Mouse (Mus musculus): ENCODE results near the gene Kiss1. TPM values are rescaled to one million over a fixed set of nuclear protein-coding genes. Genes with fewer than 3 reads are reported as not detected.

The Kiss1 gene
- polyA plus RNA-seq, 1 experiment from 2014 or later: not detected

DNA sequence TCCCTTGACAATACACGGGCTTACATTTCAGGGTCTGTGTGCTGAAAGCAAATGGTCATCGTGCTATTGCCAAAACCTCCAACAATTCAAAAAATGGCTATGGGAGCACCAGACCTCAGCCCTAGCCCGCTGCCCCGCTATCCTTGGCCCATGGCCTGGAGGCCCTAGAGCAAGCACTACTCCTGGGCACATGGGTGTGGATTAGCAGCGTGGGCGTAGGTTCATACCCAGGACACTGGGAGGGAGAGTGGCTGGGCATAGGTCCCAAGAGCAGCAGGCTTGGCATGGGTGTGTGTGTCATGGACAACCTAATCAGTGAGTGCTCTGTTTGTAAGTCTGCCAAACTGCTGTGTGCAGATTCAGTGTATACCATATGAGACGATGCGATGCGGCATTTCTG, 25.3 kb upstream of the Kiss1 start:
- 68% methylated on average over 9 of the region's 9 CpGs for WGBS
- H3K27ac ChIP-seq: no peak overlapping the region
- H3K27me3 ChIP-seq: peaks cover 16% of the 10 kb centered on the region

GRCm38 (mm10) chr1:133298816-133299215, 22.9 kb upstream of the Kiss1 start:
- ATAC-seq (ENCODE audit: insufficient number of reproducible peaks, low FRiP score, low TSS enrichment, low read depth): no peak
- 37% methylated on average over 14 of the region's 14 CpGs for WGBS
- H3K4me1 ChIP-seq: peaks cover 28% of the 10 kb centered on the region
- no peak overlapping the region for H3K27ac ChIP-seq
- H3K4me3 ChIP-seq: no peak overlapping the region
- H3K27me3 ChIP-seq: peaks cover 16% of the 10 kb centered on the region
- H3K36me3 ChIP-seq: no peaks in the 10 kb centered on the region
- H3K4me2 ChIP-seq: no peak overlapping the region; the same call in 1 of the 2 replicates
- no peaks in the 10 kb centered on the region for H3K9me3 ChIP-seq
- H3K9ac ChIP-seq: no peak overlapping the region

More for the DNA sequence above, 25.3 kb upstream of the Kiss1 start:
- Histone ChIP-seq H3K4me1 (peaks cover 19% of the 10 kb centered on the region), H3K9ac (no peak overlapping the region), H3K4me2 (no peak overlapping the region), H3K9me3 (no peaks in the 10 kb centered on the region), H3K36me3 (no peaks in the 10 kb centered on the region), H3K4me3 (no peak overlapping the region)
- ATAC-seq (ENCODE audit: insufficient number of reproducible peaks, low FRiP score, low TSS enrichment, low read depth): no peak

GRCm38 (mm10) chr1:133302540-133302939, 19.1 kb upstream of the Kiss1 start:
- Histone ChIP-seq H3K36me3 (no peaks in the 10 kb centered on the region), H3K9me3 (no peaks in the 10 kb centered on the region), H3K4me3 (no peak overlapping the region), H3K27ac (no peak overlapping the region), H3K4me1 (peaks cover 20% of the 10 kb centered on the region), H3K4me2 (no peak overlapping the region), H3K9ac (no peak overlapping the region), H3K27me3 (peaks cover 16% of the 10 kb centered on the region)
- WGBS: 22% methylated on average over 3 of the region's 3 CpGs
- ATAC-seq (ENCODE audit: insufficient number of reproducible peaks, low FRiP score, low TSS enrichment, low read depth): no peak

DNA sequence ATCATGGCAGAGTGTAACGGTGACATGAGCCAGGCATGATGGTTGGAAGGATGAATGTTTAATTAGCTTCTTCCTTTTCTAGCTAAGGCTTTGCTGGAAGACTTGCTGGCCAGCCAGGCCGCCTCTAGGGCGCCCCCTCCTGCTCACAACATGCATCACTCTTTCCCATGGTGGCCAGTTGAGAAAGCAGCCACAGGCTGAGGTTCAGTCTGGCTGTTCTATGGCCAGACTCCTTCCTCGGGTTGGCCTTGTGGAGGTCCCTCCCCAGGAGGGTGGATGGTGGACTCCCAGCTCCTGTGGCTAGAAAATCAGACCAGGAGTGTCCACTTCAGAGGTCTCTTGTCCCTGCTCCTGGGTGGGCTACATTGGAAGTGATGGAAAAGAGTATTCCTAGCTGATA, 14.8 kb upstream of the Kiss1 start:
- 8% methylated on average over 4 of the region's 4 CpGs for WGBS
- Histone ChIP-seq H3K27me3 (no peaks in the 10 kb centered on the region), H3K9ac (no peak overlapping the region), H3K27ac (no peak overlapping the region), H3K9me3 (no peaks in the 10 kb centered on the region), H3K4me3 (no peak overlapping the region), H3K4me2 (no peak overlapping the region), H3K36me3 (no peaks in the 10 kb centered on the region), H3K4me1 (peaks cover 9% of the 10 kb centered on the region)
- no peak for ATAC-seq (ENCODE audit: insufficient number of reproducible peaks, low FRiP score, low TSS enrichment, low read depth)

DNA sequence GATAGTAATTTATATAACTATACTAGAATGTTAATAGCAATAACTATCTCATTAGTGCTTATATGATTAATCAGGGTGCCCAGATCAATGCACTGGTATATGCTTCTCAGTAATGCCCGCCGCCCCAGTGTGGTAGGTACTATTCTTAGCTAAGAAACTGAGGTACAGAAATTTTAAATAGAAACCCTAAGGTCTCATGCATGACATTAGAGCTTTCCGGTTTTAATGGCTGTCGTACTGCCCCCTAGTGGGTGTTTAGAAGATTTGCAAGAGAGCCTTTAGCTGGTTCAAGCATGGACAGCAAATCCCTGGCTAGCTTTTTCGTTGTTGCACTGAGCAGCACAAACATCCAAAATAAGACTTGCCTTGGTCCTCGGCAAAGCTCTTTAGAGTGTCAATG, 14.4 kb upstream of the Kiss1 start:
- Histone ChIP-seq H3K9ac (no peak overlapping the region), H3K9me3 (no peaks in the 10 kb centered on the region), H3K27ac (no peak overlapping the region), H3K36me3 (no peaks in the 10 kb centered on the region), H3K4me1 (peaks cover 8% of the 10 kb centered on the region), H3K27me3 (no peaks in the 10 kb centered on the region), H3K4me3 (no peak overlapping the region), H3K4me2 (no peak overlapping the region)
- 16% methylated on average over 6 of the region's 6 CpGs for WGBS
- no peak for ATAC-seq (ENCODE audit: insufficient number of reproducible peaks, low FRiP score, low TSS enrichment, low read depth)

- Histone ChIP-seq H3K9me3 (no peaks in the 10 kb centered on the region), H3K4me3 (no peak within 1 kb of the TSS), H3K27ac (no peak within 1 kb of the TSS), H3K4me2 (no peak within 1 kb of the TSS), H3K27me3 (no peaks in the 10 kb centered on the region), H3K4me1 (peaks cover 4% of the 10 kb centered on the region), H3K9ac (no peak within 1 kb of the TSS), H3K36me3 (no peaks in the 10 kb centered on the region)
- 53% methylated on average over 14 of the region's 14 CpGs for WGBS
- no peak for ATAC-seq (ENCODE audit: insufficient number of reproducible peaks, low FRiP score, low TSS enrichment, low read depth)
Observed at GRCm38 (mm10) chr1:133309652-133310267, 11.9 kb upstream of the Kiss1 start, which contains the start of gene Golt1a. Gene Golt1a (plus strand): TSS chr1:133309800.

DNA sequence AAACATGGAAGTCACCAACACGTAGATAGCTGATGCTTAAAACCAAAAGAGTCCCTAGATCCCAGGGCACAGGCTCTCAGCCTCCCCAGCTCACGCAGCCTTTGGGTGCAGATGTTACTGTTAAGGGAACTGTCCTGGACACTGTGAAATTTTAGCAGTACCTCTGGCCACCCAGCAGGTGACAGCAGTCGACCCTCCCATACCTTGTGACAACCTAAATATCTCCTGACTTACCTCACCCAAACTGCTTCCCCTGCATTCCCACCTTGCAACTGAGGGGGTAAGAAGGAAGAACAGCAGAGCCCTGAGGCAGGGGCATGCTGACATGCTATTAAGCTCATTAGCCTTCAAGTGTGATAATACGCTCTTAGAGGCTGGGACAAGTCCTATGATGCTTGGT, 10.4 kb upstream of the Kiss1 start:
- H3K4me1 ChIP-seq: peaks cover 4% of the 10 kb centered on the region
- WGBS: 50% methylated on average over 4 of the region's 4 CpGs
- ATAC-seq (ENCODE audit: insufficient number of reproducible peaks, low FRiP score, low TSS enrichment, low read depth): no peak
- H3K4me2 ChIP-seq: no peak overlapping the region
- no peaks in the 10 kb centered on the region for H3K36me3 ChIP-seq
- H3K27ac ChIP-seq: no peak overlapping the region
- no peak overlapping the region for H3K4me3 ChIP-seq
- no peak overlapping the region for H3K9ac ChIP-seq
- no peaks in the 10 kb centered on the region for H3K9me3 ChIP-seq
- no peaks in the 10 kb centered on the region for H3K27me3 ChIP-seq

DNA sequence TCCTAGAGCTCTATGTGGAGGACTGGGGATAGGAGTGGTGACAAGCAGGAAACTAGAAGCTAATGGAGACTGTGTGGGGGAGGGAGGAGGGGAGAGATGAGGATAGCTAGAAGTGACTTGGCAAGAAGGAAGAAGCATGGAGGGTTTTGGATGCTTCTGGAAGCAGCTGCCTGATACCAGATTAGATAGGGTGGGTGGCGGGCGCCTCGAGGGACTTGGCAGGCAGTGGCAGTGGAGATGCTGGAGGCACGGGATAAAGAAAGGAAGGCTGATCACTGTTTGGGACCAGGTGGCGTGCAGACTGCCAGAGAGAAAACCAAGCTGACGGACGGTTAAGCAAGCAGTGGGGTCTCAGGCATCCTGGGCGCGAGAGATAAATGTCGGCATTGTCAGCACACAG, 9.7 kb upstream of the Kiss1 start:
- H3K9ac ChIP-seq: no peak overlapping the region
- no peak overlapping the region for H3K4me3 ChIP-seq
- peaks cover 4% of the 10 kb centered on the region for H3K4me1 ChIP-seq
- no peak overlapping the region for H3K4me2 ChIP-seq
- WGBS: 35% methylated on average over 10 of the region's 10 CpGs
- H3K36me3 ChIP-seq: no peaks in the 10 kb centered on the region
- no peaks in the 10 kb centered on the region for H3K27me3 ChIP-seq
- no peaks in the 10 kb centered on the region for H3K9me3 ChIP-seq
- no peak overlapping the region for H3K27ac ChIP-seq
- ATAC-seq (ENCODE audit: insufficient number of reproducible peaks, low FRiP score, low TSS enrichment, low read depth): no peak

DNA sequence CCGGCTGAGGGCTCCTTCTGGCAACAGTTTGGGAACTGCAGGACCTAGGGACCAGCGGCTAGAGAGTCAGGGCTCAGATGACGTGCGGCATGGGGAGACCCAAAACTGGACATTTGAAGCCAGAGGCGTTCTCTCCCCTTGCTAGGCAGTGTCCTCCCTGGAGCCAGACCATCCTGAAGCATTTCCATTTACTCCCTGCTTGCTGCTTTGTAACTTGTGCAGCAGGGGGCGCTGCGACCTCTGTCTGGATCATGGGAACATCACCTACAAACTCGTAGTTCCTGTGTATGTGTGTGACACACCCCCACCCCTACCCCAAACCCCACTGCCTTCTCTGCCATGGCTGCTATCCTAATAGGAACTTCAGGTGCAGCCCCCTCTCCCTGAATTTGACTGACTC, 7.3 kb upstream of the Kiss1 start:
- Histone ChIP-seq H3K4me2 (no peak overlapping the region), H3K4me1 (peaks cover 4% of the 10 kb centered on the region), H3K27ac (no peak overlapping the region), H3K36me3 (no peaks in the 10 kb centered on the region), H3K9me3 (no peaks in the 10 kb centered on the region), H3K4me3 (no peak overlapping the region), H3K9ac (no peak overlapping the region), H3K27me3 (no peaks in the 10 kb centered on the region)
- WGBS: 22% methylated on average over 8 of the region's 8 CpGs
- ATAC-seq (ENCODE audit: insufficient number of reproducible peaks, low FRiP score, low TSS enrichment, low read depth): no peak

GRCm38 (mm10) chr1:133315775-133316174, 5.9 kb upstream of the Kiss1 start:
- Histone ChIP-seq H3K4me1 (peaks cover 4% of the 10 kb centered on the region), H3K4me2 (no peak overlapping the region), H3K9me3 (no peaks in the 10 kb centered on the region), H3K27ac (no peak overlapping the region), H3K9ac (no peak overlapping the region), H3K4me3 (no peak overlapping the region), H3K27me3 (no peaks in the 10 kb centered on the region), H3K36me3 (no peaks in the 10 kb centered on the region)
- 78% methylated on average over 6 of the region's 6 CpGs for WGBS
- no peak for ATAC-seq (ENCODE audit: insufficient number of reproducible peaks, low FRiP score, low TSS enrichment, low read depth)

- Histone ChIP-seq H3K27me3 (no peaks in the 10 kb centered on the region), H3K9me3 (no peaks in the 10 kb centered on the region), H3K9ac (no peak overlapping the region), H3K4me2 (no peak overlapping the region), H3K36me3 (no peaks in the 10 kb centered on the region), H3K4me3 (no peak overlapping the region), H3K27ac (no peak overlapping the region), H3K4me1 (peaks cover 7% of the 10 kb centered on the region)
- no peak for ATAC-seq (ENCODE audit: insufficient number of reproducible peaks, low FRiP score, low TSS enrichment, low read depth)
- WGBS: 78% methylated on average over 4 of the region's 4 CpGs
Observed at GRCm38 (mm10) chr1:133316577-133316976, 5.1 kb upstream of the Kiss1 start.

DNA sequence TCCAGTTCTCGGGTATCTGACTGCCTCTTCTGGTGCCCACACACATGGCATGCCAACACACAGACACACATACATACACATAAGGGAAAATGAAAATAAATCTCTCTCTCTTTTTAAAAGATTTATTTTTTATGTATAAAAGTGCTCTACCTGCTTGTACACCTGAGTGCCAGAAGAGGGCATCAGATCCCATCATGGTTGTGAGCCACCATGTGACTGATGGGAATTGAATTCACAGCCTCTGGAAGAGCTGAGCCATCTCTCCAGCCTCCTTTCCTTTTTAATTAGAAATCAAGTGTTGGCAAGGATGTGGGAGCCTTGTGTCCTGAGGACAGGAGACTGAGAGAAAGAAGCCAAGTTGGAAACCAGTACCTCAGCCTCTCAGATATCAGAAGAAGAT, 4.5 kb upstream of the Kiss1 start:
- Histone ChIP-seq H3K27me3 (no peaks in the 10 kb centered on the region), H3K9me3 (no peaks in the 10 kb centered on the region), H3K9ac (no peak overlapping the region), H3K4me1 (peaks cover 4% of the 10 kb centered on the region; the same call in 1 of the 2 replicates), H3K4me3 (no peak overlapping the region), H3K36me3 (no peaks in the 10 kb centered on the region), H3K4me2 (no peak overlapping the region), H3K27ac (no peak overlapping the region)
- 69% methylated on average over 1 of the region's 1 CpGs for WGBS
- no peak for ATAC-seq (ENCODE audit: insufficient number of reproducible peaks, low FRiP score, low TSS enrichment, low read depth)

DNA sequence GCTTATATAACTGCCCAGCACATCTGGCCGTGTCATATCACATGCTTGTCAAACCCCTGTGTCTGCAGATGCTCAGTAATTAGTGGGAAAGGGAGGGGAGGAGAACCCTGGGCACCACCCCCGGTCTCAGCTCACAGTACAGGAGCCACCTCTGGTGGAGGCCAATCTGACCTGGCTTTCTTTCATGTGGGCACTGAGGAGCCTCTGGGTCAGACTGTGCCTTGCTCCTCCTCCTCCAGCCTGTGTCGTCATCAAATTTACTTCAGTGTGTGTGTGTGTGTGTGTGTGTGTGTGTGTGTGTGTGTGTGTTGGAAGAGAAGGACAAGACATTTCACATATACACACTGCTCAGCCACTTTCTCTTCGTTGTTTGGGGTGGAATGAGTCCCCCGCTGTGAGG, 1.7 kb downstream of the Kiss1 start:
- peaks cover 6% of the 10 kb centered on the region for H3K27me3 ChIP-seq
- 41% methylated on average over 5 of the region's 5 CpGs for WGBS
- H3K4me3 ChIP-seq: no peak overlapping the region
- H3K9ac ChIP-seq: no peak overlapping the region
- H3K9me3 ChIP-seq: no peaks in the 10 kb centered on the region
- no peaks in the 10 kb centered on the region for H3K36me3 ChIP-seq
- H3K4me2 ChIP-seq: no peak overlapping the region
- H3K27ac ChIP-seq: no peak overlapping the region
- ATAC-seq (ENCODE audit: insufficient number of reproducible peaks, low FRiP score, low TSS enrichment, low read depth): no peak; the same call in 1 of the 2 replicates
- H3K4me1 ChIP-seq: 0 out of 2 replicates have a peak, but pooled peaks cover 4% of the 10 kb centered on the region
